Comparison of ENCODE assay signal across 15 mouse cellular contexts in the genomic region with DNA sequence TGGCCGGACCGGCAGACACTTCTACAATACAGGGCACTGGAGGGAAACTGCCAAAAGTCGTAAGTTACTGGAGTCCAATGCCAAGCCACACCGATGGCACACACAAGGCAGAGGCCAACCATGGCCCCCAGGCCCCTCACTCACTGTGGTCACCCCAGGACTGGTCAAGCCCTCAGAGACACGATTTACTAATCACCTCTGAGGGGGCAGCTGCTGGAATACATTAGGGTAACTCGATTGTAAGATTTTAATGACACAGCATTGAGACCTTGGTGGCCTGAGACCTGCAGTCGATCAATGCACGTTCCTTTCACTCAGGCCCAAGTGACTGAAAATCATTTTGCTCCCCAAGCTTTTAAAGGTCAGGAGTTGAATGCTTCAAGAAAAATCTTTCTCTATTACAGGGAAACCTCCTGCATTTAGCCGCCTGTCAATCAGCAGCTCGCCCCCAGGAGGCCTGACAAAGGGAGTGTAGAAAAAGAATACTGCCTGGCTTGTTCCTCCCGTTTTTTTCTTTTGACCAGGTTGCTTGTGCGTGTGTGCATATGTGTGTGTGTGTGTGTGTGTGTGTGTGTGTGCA.
DNase-seq lines count a peak whose midpoint lies in the region; ATAC-seq and TF ChIP-seq lines count a peak whose summit lies in the region.
"Had no signal": no experiment of that assay in that cellular context is flagged by ENCODE, and none has a peak within 500 bp of the region (broad histone marks: within the 10 kb centered on the region; RNA-seq: fewer than 3 reads in every experiment).

No protein-coding gene starts in this region.

- H3K4me2 ChIP-seq in hindbrain, embryonic 11.5 days (replicated peaks; ENCODE audit: low read depth, low read length), result no peak overlapping the region
- no peak overlapping the region for H3K4me2 ChIP-seq in hindbrain, postnatal 0 days (ENCODE audit: low read depth, low read length)
- H3K4me2 ChIP-seq in forebrain, embryonic 13.5 days, result no peak overlapping the region
- no peak overlapping the region for H3K4me2 ChIP-seq in midbrain, embryonic 11.5 days
- H3K4me2 ChIP-seq: neural tube, embryonic 12.5 days had no signal

- DNase-seq in hindbrain, embryonic 11.5 days (ENCODE audit: low spot score), result peak; percentile 62
- DNase-seq in hindbrain, postnatal 0 days (ENCODE audit: low spot score), result no peak
- peak; percentile 87 for DNase-seq in midbrain, embryonic 11.5 days (ENCODE audit: low spot score, missing footprints)
- no peak for DNase-seq in thymus, postnatal 25 days
- DNase-seq in layer of hippocampus, adult 8-10 months (ENCODE audit: low spot score in 2 of 2), result no peak
- DNase-seq in ovary, postnatal 36 days (ENCODE audit: low spot score), result no peak
- DNase-seq: adrenal gland, postnatal 14 days; cerebellum, adult 2 months; gastrocnemius, postnatal 14 days; kidney, adult 2 months; kidney, postnatal 14 days; lung, adult 2 months; lung, postnatal 4 days had no signal

- no peaks in the 10 kb centered on the region for H3K27me3 ChIP-seq in hindbrain, embryonic 11.5 days (ENCODE audit: control insufficient read depth, insufficient read depth, low read length)
- no peaks in the 10 kb centered on the region for H3K27me3 ChIP-seq in hindbrain, postnatal 0 days (ENCODE audit: insufficient read depth, low read length)
- no peaks in the 10 kb centered on the region for H3K27me3 ChIP-seq in forebrain, embryonic 13.5 days
- no peaks in the 10 kb centered on the region for H3K27me3 ChIP-seq in midbrain, embryonic 11.5 days (ENCODE audit: control insufficient read depth, insufficient read depth, low read length)
- H3K27me3 ChIP-seq: neural tube, embryonic 12.5 days had no signal

- H3K9me3 ChIP-seq in hindbrain, embryonic 11.5 days (ENCODE audit: control insufficient read depth, low read length), result no peaks in the 10 kb centered on the region
- no peaks in the 10 kb centered on the region for H3K9me3 ChIP-seq in hindbrain, postnatal 0 days (ENCODE audit: low read length)
- no peaks in the 10 kb centered on the region for H3K9me3 ChIP-seq in forebrain, embryonic 13.5 days (replicated peaks)
- H3K9me3 ChIP-seq in midbrain, embryonic 11.5 days (ENCODE audit: control insufficient read depth, low read length), result no peaks in the 10 kb centered on the region
- H3K9me3 ChIP-seq: neural tube, embryonic 12.5 days had no signal

- no peak overlapping the region for H3K9ac ChIP-seq in hindbrain, embryonic 11.5 days (ENCODE audit: low read depth, low read length)
- no peak overlapping the region for H3K9ac ChIP-seq in hindbrain, postnatal 0 days (replicated peaks; ENCODE audit: low read length)
- no peak overlapping the region for H3K9ac ChIP-seq in forebrain, embryonic 13.5 days
- H3K9ac ChIP-seq in midbrain, embryonic 11.5 days (ENCODE audit: low read length), result no peak overlapping the region
- H3K9ac ChIP-seq: neural tube, embryonic 12.5 days had no signal

- TF ChIP-seq CTCF in hindbrain, postnatal 0 days (IDR thresholded peaks at IDR 0.05; ENCODE audit: low read depth), result no peak

- WGBS in hindbrain, embryonic 11.5 days, result 27% methylated on average over 12 of the region's 12 CpGs
- WGBS in hindbrain, postnatal 0 days, result 33% methylated on average over 12 of the region's 12 CpGs
- WGBS in forebrain, embryonic 13.5 days, result 22% methylated on average over 12 of the region's 12 CpGs
- 29% methylated on average over 12 of the region's 12 CpGs for WGBS in midbrain, embryonic 11.5 days

- ATAC-seq in hindbrain, embryonic 11.5 days (ENCODE audit: low FRiP score), result peak; percentile 40; the same call in 1 of the 2 replicates
- no peak for ATAC-seq in hindbrain, postnatal 0 days
- no peak for ATAC-seq in forebrain, embryonic 13.5 days
- ATAC-seq in midbrain, embryonic 11.5 days (ENCODE audit: low FRiP score), result no peak; the same call in 1 of the 2 replicates

- H3K4me1 ChIP-seq in hindbrain, embryonic 11.5 days (replicated peaks; ENCODE audit: control insufficient read depth, insufficient read depth, low read length), result peaks cover 5% of the 10 kb centered on the region
- H3K4me1 ChIP-seq in hindbrain, postnatal 0 days (ENCODE audit: insufficient read depth, low read length), result peaks cover 5% of the 10 kb centered on the region; the same call in 1 of the 2 replicates
- H3K4me1 ChIP-seq in forebrain, embryonic 13.5 days, result peaks cover 47% of the 10 kb centered on the region
- H3K4me1 ChIP-seq in midbrain, embryonic 11.5 days (ENCODE audit: control insufficient read depth, insufficient read depth, low read length), result peaks cover 40% of the 10 kb centered on the region

- H3K27ac ChIP-seq in hindbrain, embryonic 11.5 days (ENCODE audit: low read depth, low read length), result peak overlapping the region; percentile 33
- no peak overlapping the region for H3K27ac ChIP-seq in hindbrain, postnatal 0 days
- H3K27ac ChIP-seq in forebrain, embryonic 13.5 days, result peak overlapping the region; percentile 36
- H3K27ac ChIP-seq in midbrain, embryonic 11.5 days (ENCODE audit: low read depth, low read length), result 0 out of 2 replicates have a peak overlapping the region, but pooled peaks have one; percentile 1
- H3K27ac ChIP-seq: neural tube, embryonic 12.5 days had no signal

- no peak overlapping the region for H3K4me3 ChIP-seq in hindbrain, embryonic 11.5 days (ENCODE audit: low read depth, low read length)
- no peak overlapping the region for H3K4me3 ChIP-seq in hindbrain, postnatal 0 days (ENCODE audit: low read length)
- H3K4me3 ChIP-seq in forebrain, embryonic 13.5 days, result no peak overlapping the region
- H3K4me3 ChIP-seq in midbrain, embryonic 11.5 days (ENCODE audit: low read depth, low read length), result no peak overlapping the region
- H3K4me3 ChIP-seq: neural tube, embryonic 12.5 days had no signal

- no peaks in the 10 kb centered on the region for H3K36me3 ChIP-seq in hindbrain, embryonic 11.5 days (ENCODE audit: control insufficient read depth, insufficient read depth, low read length)
- H3K36me3 ChIP-seq in hindbrain, postnatal 0 days (ENCODE audit: insufficient read depth, low read length), result no peaks in the 10 kb centered on the region
- no peaks in the 10 kb centered on the region for H3K36me3 ChIP-seq in forebrain, embryonic 13.5 days (ENCODE audit: poor library complexity, severe bottlenecking)
- H3K36me3 ChIP-seq in midbrain, embryonic 11.5 days (ENCODE audit: control insufficient read depth, insufficient read depth, low read length), result no peaks in the 10 kb centered on the region
- H3K36me3 ChIP-seq: neural tube, embryonic 12.5 days had no signal

Comparison
In these comparisons a context has a peak if more than half of its experiments do, and no peak if none do; other contexts are left out.
1. DNase-seq: peak in hindbrain, embryonic 11.5 days (single experiment) and midbrain, embryonic 11.5 days (single experiment); none in hindbrain, postnatal 0 days (single experiment), thymus, postnatal 25 days (single experiment), layer of hippocampus, adult 8-10 months (0 of 2) and ovary, postnatal 36 days (single experiment).